Mouse (Mus musculus) stomach, postnatal 0 days (tissue): ENCODE measurements at regions not wholly inside any gene's neighbourhood (a gene's known extent, or its start where the extent isn't known, plus 50 kb on each side); places are given as distances from the start of the nearest gene placed in this dataset.

Experiments used
- ATAC-seq: fragments of 200-750 bp; cut with Nextera tagmentation; 2 replicates; pipeline ENCODE4 v1.8.0; 2017; ENCODE audit not compliant: low FRiP score, low TSS enrichment
- DNase-seq: peaks from one replicate; pipeline ENCODE4 v3.0.0-alpha.2; 2016; ENCODE audit warnings: low spot score
- H3K27ac ChIP-seq: fragments of 300-500 bp; sonication (generic); replicated peaks from 2 replicates; pipeline ENCODE4 v1.5.1; 2014; ENCODE audit warnings: mild to moderate bottlenecking, control low read depth
- H3K27me3 ChIP-seq: fragments of 300-500 bp; sonication (generic); 2 replicates; pipeline ENCODE4 v1.6.1; 2014; ENCODE audit warnings: low read length; ENCODE audit not compliant: control insufficient read depth, insufficient read depth
- H3K36me3 ChIP-seq: fragments of 300-500 bp; sonication (generic); 2 replicates; pipeline ENCODE4 v1.6.1; 2014; ENCODE audit warnings: low read length, mixed read lengths; ENCODE audit not compliant: control insufficient read depth, insufficient read depth
- H3K4me1 ChIP-seq: fragments of 300-500 bp; sonication (generic); replicated peaks from 2 replicates; pipeline ENCODE4 v1.6.1; 2014; ENCODE audit warnings: antibody characterized with exemption; ENCODE audit not compliant: control insufficient read depth, insufficient read depth
- H3K4me2 ChIP-seq: fragments of 300-500 bp; sonication (generic); replicated peaks from 2 replicates; pipeline ENCODE4 v1.6.1; 2014; ENCODE audit warnings: low read depth, mild to moderate bottlenecking, control low read depth, moderate library complexity
- H3K4me3 ChIP-seq: fragments of 300-500 bp; sonication (generic); 2 replicates; pipeline ENCODE4 v1.5.1; 2014; ENCODE audit warnings: low read depth, low read length, control low read depth
- H3K9ac ChIP-seq: fragments of 300-500 bp; sonication (generic); 2 replicates; pipeline ENCODE4 v1.6.1; 2014; ENCODE audit warnings: mild to moderate bottlenecking, low read length, control low read depth, mixed read lengths
- H3K9me3 ChIP-seq: fragments of 300-500 bp; sonication (generic); 2 replicates; pipeline ENCODE4 v1.6.1; 2016; ENCODE audit warnings: low read length; ENCODE audit not compliant: control insufficient read depth
- CTCF ChIP-seq: IDR thresholded peaks from 2 replicates; pipeline ENCODE4 v1.5.1; 2016; ENCODE audit warnings: antibody characterized with exemption, low read depth, mild to moderate bottlenecking, moderate library complexity
- EP300 ChIP-seq: optimal IDR thresholded peaks from 2 replicates; pipeline ENCODE3; 2016; ENCODE audit warnings: antibody characterized with exemption
- WGBS: fragments of 180-500 bp; shearing (Covaris S2); extraction: QIAGEN DNeasy Blood & Tissue Kit; methylation state at CpG from one replicate; pipeline ENCODE4 v1.1.7; 2014; 5-methylcytosine and 5-hydroxymethylcytosine counted together

GRCm38 (mm10) chr9:88221276-88221675 lies 105.7 kb upstream of the Nt5e start:
- Histone ChIP-seq H3K27ac (no peak overlapping the region), H3K36me3 (no peaks in the 10 kb centered on the region), H3K9ac (no peak overlapping the region), H3K9me3 (no peaks in the 10 kb centered on the region), H3K27me3 (no peaks in the 10 kb centered on the region), H3K4me3 (no peak overlapping the region), H3K4me2 (no peak overlapping the region), H3K4me1 (no peaks in the 10 kb centered on the region)
- DNase-seq, result no peak
- TF ChIP-seq CTCF (no peak), EP300 (no peak)
- ATAC-seq, result no peak
- WGBS, result 85% methylated on average over 14 of the region's 14 CpGs

- no peak overlapping the region for H3K27ac ChIP-seq
- peak; percentile 49 for DNase-seq
- no peak for ATAC-seq
- no peaks in the 10 kb centered on the region for H3K4me1 ChIP-seq
- H3K9ac ChIP-seq, result no peak overlapping the region
- no peaks in the 10 kb centered on the region for H3K9me3 ChIP-seq
- H3K4me2 ChIP-seq, result no peak overlapping the region
- H3K4me3 ChIP-seq, result no peak overlapping the region
- H3K27me3 ChIP-seq, result no peaks in the 10 kb centered on the region
- 18% methylated on average over 7 of the region's 7 CpGs for WGBS
- H3K36me3 ChIP-seq, result no peaks in the 10 kb centered on the region
- TF ChIP-seq CTCF, result peak; percentile 87
- no peak for TF ChIP-seq EP300
These were observed 105.1 kb upstream of the Nt5e start for GRCm38 (mm10) chr9:88221850-88222353.

- no peaks in the 10 kb centered on the region for H3K4me1 ChIP-seq
- H3K4me2 ChIP-seq, result no peak overlapping the region
- TF ChIP-seq CTCF, result no peak
- TF ChIP-seq EP300, result no peak
- H3K36me3 ChIP-seq, result no peaks in the 10 kb centered on the region
- no peaks in the 10 kb centered on the region for H3K9me3 ChIP-seq
- no peak overlapping the region for H3K4me3 ChIP-seq
- H3K27me3 ChIP-seq, result no peaks in the 10 kb centered on the region
- 70% methylated on average over 2 of the region's 2 CpGs for WGBS
- ATAC-seq (no peak), DNase-seq (no peak)
- no peak overlapping the region for H3K27ac ChIP-seq
- H3K9ac ChIP-seq, result no peak overlapping the region
These were observed 89.9 kb upstream of the Nt5e start for GRCm38 (mm10) chr9:88237126-88237525.

- Histone ChIP-seq H3K36me3 (no peaks in the 10 kb centered on the region), H3K9ac (no peak overlapping the region), H3K27me3 (no peaks in the 10 kb centered on the region), H3K4me3 (no peak overlapping the region), H3K9me3 (no peaks in the 10 kb centered on the region), H3K4me2 (no peak overlapping the region), H3K4me1 (no peaks in the 10 kb centered on the region), H3K27ac (no peak overlapping the region)
- 46% methylated on average over 5 of the region's 5 CpGs for WGBS
- ATAC-seq (no peak), DNase-seq (no peak)
- TF ChIP-seq CTCF, result no peak
- no peak for TF ChIP-seq EP300
These were observed 88.7 kb upstream of the Nt5e start for GRCm38 (mm10) chr9:88238346-88238745.

- no peaks in the 10 kb centered on the region for H3K27me3 ChIP-seq
- H3K27ac ChIP-seq, result no peak overlapping the region
- no peak for ATAC-seq
- no peaks in the 10 kb centered on the region for H3K4me1 ChIP-seq
- no peaks in the 10 kb centered on the region for H3K9me3 ChIP-seq
- no peak overlapping the region for H3K4me3 ChIP-seq
- TF ChIP-seq CTCF, result no peak
- TF ChIP-seq EP300, result no peak
- 13% methylated on average over 4 of the region's 4 CpGs for WGBS
- no peak for DNase-seq
- no peak overlapping the region for H3K9ac ChIP-seq
- peak overlapping the region; percentile 49 for H3K4me2 ChIP-seq
- no peaks in the 10 kb centered on the region for H3K36me3 ChIP-seq
These were observed 86.3 kb upstream of the Nt5e start for GRCm38 (mm10) chr9:88240740-88241139.

GRCm38 (mm10) chr9:88241203-88241995 lies 85.6 kb upstream of the Nt5e start:
- no peaks in the 10 kb centered on the region for H3K4me1 ChIP-seq
- H3K4me2 ChIP-seq, result peak overlapping the region; percentile 49
- H3K9me3 ChIP-seq, result no peaks in the 10 kb centered on the region
- peak; percentile 97 for ATAC-seq
- DNase-seq, result peak; percentile 80
- H3K4me3 ChIP-seq, result peak overlapping the region; percentile 25
- H3K27ac ChIP-seq, result no peak overlapping the region
- no peaks in the 10 kb centered on the region for H3K36me3 ChIP-seq
- no peaks in the 10 kb centered on the region for H3K27me3 ChIP-seq
- peak overlapping the region; percentile 50 for H3K9ac ChIP-seq
- TF ChIP-seq EP300, result no peak
- peak; percentile 93 for TF ChIP-seq CTCF
- 6% methylated on average over 18 of the region's 18 CpGs for WGBS
